Mouse (Mus musculus) kidney, adult 2 months (tissue): ENCODE measurements around the gene Hpn. TPM values are rescaled to one million over a fixed set of nuclear protein-coding genes. Genes with fewer than 3 reads are reported as not detected.

Experiments
- DNase-seq: peaks from one replicate; pipeline ENCODE4 v3.0.0; 2021
- H3K27ac ChIP-seq: fragments of 200-500 bp; 2 replicates; pipeline ENCODE4 v1.5.1; 2012; ENCODE audit warnings: low read depth, low read length, control low read depth, inconsistent platforms; ENCODE audit not compliant: insufficient read depth
- H3K27me3 ChIP-seq: fragments of 200-500 bp; replicated peaks from 2 replicates; pipeline ENCODE4 v1.6.1; 2012; ENCODE audit warnings: mild to moderate bottlenecking, moderate library complexity, low read length, inconsistent platforms; ENCODE audit not compliant: control insufficient read depth, insufficient read depth
- H3K36me3 ChIP-seq: fragments of 200-500 bp; 2 replicates; pipeline ENCODE4 v1.6.1; 2012; ENCODE audit warnings: mild to moderate bottlenecking, moderate library complexity, low read length, inconsistent platforms; ENCODE audit not compliant: control insufficient read depth, insufficient read depth
- H3K4me1 ChIP-seq: fragments of 200-500 bp; 2 replicates; pipeline ENCODE4 v1.6.1; 2011; ENCODE audit warnings: low read length; ENCODE audit not compliant: control insufficient read depth, insufficient read depth
- H3K4me3 ChIP-seq: fragments of 200-500 bp; 2 replicates; pipeline ENCODE4 v1.5.1; 2011; ENCODE audit warnings: mild to moderate bottlenecking, low read depth, low read length, control low read depth; ENCODE audit not compliant: insufficient read depth
- CTCF ChIP-seq: fragments of 200-500 bp; conservative IDR thresholded peaks from 2 replicates; pipeline ENCODE4 v1.5.1; 2011; ENCODE audit warnings: low read depth, mild to moderate bottlenecking, control low read depth, low read length, moderate library complexity, mixed read lengths; ENCODE audit not compliant: insufficient read depth, insufficient read length
- POLR2A ChIP-seq: fragments of 200-500 bp; IDR thresholded peaks from one replicate; pipeline ENCODE4 v1.6.1; 2011; ENCODE audit warnings: low read depth, low read length, control low read depth
- WGBS: fragments of 180-500 bp; shearing (Covaris S2); methylation state at CpG from one replicate; pipeline ENCODE4 v1.1.7; 2018; 5-methylcytosine and 5-hydroxymethylcytosine counted together
- polyA plus RNA-seq: library from polyadenylated mRNA; depleted of rRNA; stranded (reverse); fragments of >200 nt; gene quantifications from 2 replicates; pipeline ENCODE4 v1.2.3, GENCODE M21; 2012

Hpn gene
- polyA plus RNA-seq, 1 experiment: 626 TPM

- H3K36me3 ChIP-seq: no peaks in the 10 kb centered on the region
- peak overlapping the region; percentile 79 for H3K27ac ChIP-seq
- TF ChIP-seq CTCF: peak; percentile 54
- TF ChIP-seq POLR2A: no peak
- H3K27me3 ChIP-seq: no peaks in the 10 kb centered on the region
- H3K4me3 ChIP-seq: no peak overlapping the region
- 28% methylated on average over 19 of the region's 19 CpGs for WGBS
- peaks cover 11% of the 10 kb centered on the region; the same call in 1 of the 2 replicates for H3K4me1 ChIP-seq
- DNase-seq: peak; percentile 59
These were observed 41.2 kb upstream of the Hpn start for GRCm38 (mm10) chr7:31156034-31156928.

- H3K4me3 ChIP-seq: no peak within 1 kb of the TSS
These were observed 40.4 kb upstream of the Hpn start, which contains the start of gene Gramd1a for GRCm38 (mm10) chr7:31155296-31156033. TSS of gene Gramd1a (minus strand) at chr7:31155896.

GRCm38 (mm10) chr7:31153536-31154320 is 38.6 kb upstream of the Hpn start:
- Histone ChIP-seq H3K27ac (no peak overlapping the region), H3K4me3 (no peak overlapping the region), H3K27me3 (no peaks in the 10 kb centered on the region), H3K4me1 (peaks cover 14% of the 10 kb centered on the region), H3K36me3 (no peaks in the 10 kb centered on the region)
- no peak for DNase-seq
- TF ChIP-seq CTCF (no peak), POLR2A (no peak)
- 89% methylated on average over 6 of the region's 6 CpGs for WGBS

More at GRCm38 (mm10) chr7:31155296-31156033, 40.4 kb upstream of the Hpn start, which contains the start of gene Gramd1a:
- no peaks in the 10 kb centered on the region for H3K27me3 ChIP-seq
- DNase-seq: peak; percentile 77
- peak within 1 kb of the TSS; percentile 79 for H3K27ac ChIP-seq
- WGBS: 57% methylated on average over 5 of the region's 5 CpGs
- H3K36me3 ChIP-seq: no peaks in the 10 kb centered on the region
- TF ChIP-seq POLR2A (no peak), CTCF (no peak)
- H3K4me1 ChIP-seq: peaks cover 11% of the 10 kb centered on the region

- Histone ChIP-seq H3K4me1 (peaks cover 17% of the 10 kb centered on the region), H3K4me3 (peak overlapping the region; percentile 98), H3K27ac (peak overlapping the region; percentile 95), H3K27me3 (no peaks in the 10 kb centered on the region), H3K36me3 (no peaks in the 10 kb centered on the region)
- WGBS: 12% methylated on average over 23 of the region's 23 CpGs
- DNase-seq: peak; percentile 71
- no peak for TF ChIP-seq CTCF
- TF ChIP-seq POLR2A: peak; percentile 17
These were observed 36.5 kb upstream of the Hpn start for GRCm38 (mm10) chr7:31151301-31152241.

DNA sequence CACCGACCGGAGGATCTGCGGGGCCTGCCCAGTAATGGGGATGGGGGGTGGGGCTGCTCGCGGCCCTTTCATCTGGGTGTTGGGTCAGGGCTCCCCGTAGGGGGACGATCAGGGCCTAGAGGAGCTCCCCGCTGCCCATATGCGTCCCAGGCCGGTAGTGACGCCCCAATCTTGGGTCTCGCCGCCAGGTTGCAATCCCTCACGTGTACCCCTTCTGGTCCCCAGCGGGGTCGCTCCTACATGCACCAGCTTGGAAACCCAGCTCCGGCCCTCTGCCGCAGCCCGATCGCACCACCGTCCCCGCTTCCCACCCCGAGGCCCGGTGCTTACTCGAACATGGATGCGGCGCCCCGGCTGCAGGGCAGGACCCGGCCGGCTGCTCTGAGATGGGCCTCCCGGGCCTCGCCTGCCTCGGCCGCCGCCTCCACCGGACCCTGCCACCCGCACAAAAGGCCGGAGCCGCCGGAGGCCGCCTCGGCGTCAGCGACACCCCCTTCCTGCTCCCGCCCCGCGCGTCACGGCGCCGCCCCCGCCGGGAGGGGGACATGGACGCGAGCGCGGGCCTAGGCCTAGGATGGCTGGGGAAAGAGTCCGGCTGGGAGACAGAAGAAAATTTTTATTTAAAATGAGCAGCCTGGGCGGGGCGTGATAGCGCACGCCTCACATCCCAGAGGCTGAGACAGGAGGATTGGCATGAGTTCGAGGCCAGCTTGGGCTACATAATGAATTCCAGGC is 35.6 kb upstream of the Hpn start:
- Histone ChIP-seq H3K36me3 (no peaks in the 10 kb centered on the region), H3K27ac (peak overlapping the region; percentile 95), H3K27me3 (no peaks in the 10 kb centered on the region), H3K4me1 (peaks cover 14% of the 10 kb centered on the region), H3K4me3 (peak overlapping the region; percentile 98)
- TF ChIP-seq CTCF (no peak), POLR2A (no peak)
- DNase-seq: peak; percentile 93
- 1% methylated on average over 63 of the region's 63 CpGs for WGBS
